Mouse (Mus musculus) CH12.LX (cell line): ENCODE measurements around the gene Ntm.

Source experiments
- BHLHE40 ChIP-seq: IDR thresholded peaks from 2 replicates; pipeline ENCODE4 v1.6.1; 2011; ENCODE audit warnings: mild to moderate bottlenecking, low read depth, low read length, improper control_type of control experiment
- CTCF ChIP-seq, 2 experiments: IDR thresholded peaks in 1 of 2; conservative IDR thresholded peaks in 1 of 2; 2 replicates each; pipeline ENCODE4 v1.5.1; 2011 to 2012; ENCODE audit warnings: low read depth in 2 of 2, low read length in 2 of 2, improper control_type of control experiment in 1 of 2, inconsistent platforms in 1 of 2, mild to moderate bottlenecking in 1 of 2, moderate library complexity in 1 of 2
- PAX5 ChIP-seq: IDR thresholded peaks from 2 replicates; pipeline ENCODE4 v1.6.1; 2012; ENCODE audit warnings: low read length, inconsistent platforms, mixed read lengths

- TF ChIP-seq CTCF (conservative IDR thresholded peaks at IDR 0.05 in 1 of 2, IDR thresholded peaks at IDR 0.05 in 1 of 2; ENCODE audit: low read depth in 2 of 2, low read length in 2 of 2), result no peak
- no peak for TF ChIP-seq PAX5
- TF ChIP-seq BHLHE40, result no peak
These were observed 226.9 kb downstream of the Ntm start for GRCm38 (mm10) chr9:29736031-29736430.
